Mouse (Mus musculus) thymus, postnatal 10 days (tissue): ENCODE measurements around the gene Srrm2.
"Not testable (repeated sequence)": the region's sequence is repeated elsewhere in the genome, so short reads cannot be mapped to it uniquely, and the experiment has no call there.

Experiments used
- DNase-seq, 2 experiments: peaks; one replicate each; pipeline ENCODE4 v3.0.0; 2021; ENCODE audit warnings: low spot score in 2 of 2

The Srrm2 gene

DNA sequence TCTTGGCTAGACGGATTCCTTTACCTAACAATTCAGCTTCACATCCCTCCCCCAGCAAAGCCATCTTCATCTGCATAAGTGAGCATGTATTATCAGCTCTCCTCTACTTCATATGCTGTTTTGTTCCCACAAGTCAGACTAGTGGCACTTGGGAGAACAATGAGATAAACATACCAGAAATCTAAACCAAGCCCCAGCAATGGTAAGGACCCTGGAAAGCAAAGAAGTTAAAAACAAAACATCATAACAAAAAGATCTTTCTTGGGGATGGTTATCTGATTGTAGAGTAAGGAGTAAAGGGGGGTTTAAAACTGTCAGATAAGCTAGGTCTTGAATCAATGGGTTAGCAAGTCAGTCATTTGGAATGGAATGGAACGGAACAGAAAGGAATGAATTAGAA, 19.8 kb upstream of the Srrm2 start:
- no peak for DNase-seq

DNA sequence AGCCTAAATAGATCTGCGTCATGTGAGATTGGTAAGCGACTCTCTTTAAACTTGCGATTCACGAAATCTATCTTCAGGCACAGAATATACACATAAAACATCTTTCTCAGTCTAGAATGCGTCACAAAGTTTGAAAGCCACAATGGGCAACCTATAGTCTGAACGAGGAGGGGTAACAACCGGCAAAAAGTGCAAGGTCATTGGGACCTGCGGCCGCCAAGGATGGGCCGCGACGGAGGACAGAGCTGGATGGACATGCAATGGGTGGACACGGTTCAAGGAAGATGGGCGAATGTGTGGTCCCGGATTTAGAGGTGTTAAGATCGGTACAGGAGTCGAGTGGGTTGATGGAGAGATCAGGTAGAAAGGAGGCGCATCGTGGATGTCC, 19.4 kb upstream of the Srrm2 start:
- no peak for DNase-seq

DNA sequence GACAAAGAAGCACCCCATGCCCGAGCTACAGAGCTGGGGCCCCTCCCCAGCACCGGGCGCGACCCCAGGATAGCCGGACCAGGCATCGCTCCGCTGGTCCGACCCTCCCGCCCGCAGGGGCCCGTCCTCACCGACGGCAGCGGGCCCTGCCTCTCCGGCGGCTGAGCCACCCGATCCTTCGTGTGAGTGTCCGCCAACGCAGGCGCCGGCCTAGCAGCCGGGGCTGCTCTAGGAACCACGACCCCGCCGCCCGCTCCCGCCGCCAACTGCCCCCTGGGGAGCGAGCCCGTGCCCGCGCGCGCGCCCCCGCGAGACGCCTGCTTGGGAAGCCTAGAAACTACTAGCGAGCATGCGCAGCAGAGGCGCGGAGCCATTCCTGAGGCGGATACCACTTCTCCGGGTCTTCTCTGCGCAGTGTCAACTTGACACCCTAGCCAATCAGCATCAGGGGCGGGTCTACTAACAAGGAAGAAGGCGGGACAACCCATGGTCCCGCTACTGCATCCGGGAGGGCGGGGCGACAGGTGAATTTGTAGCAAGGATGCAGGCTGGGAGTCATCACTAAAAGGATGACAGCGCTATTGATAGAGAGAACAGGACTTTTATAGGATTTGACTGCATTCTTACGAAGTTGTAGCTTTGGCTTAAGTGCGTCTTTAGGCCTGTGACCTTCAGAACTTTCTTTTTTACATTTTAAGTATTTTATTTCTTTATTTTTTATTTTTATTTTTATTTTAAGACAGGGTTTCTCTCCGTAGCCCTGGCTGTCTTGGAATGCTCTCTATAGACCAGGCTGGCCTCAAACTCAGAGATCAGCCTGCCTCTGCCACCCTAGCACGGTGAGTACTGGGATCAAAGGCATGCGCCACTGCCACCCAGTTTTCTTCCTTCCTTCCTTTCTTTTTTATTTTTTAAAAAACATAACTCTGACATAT, 18.8 kb upstream of the Srrm2 start, which contains the start of gene Flywch1:
TSS of gene Flywch1 (minus strand) at position 319 of the 935 bp plus-strand sequence.
- DNase-seq = peak; percentile 96 to 98

DNA sequence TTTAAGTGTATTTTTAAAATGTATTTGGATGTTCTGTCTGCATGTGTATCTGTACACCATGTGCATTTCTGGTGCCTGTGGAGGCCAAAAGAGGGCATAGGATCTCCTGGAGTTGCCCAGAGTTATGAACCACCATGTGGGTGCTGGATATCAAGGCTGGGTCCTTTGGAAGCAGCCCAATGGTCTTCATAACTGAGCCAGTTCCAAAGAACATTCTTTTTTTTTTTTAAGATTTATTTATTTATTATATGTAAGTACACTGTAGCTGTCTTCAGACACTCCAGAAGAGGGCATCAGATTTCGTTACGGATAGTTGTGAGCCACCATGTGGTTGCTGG, 18.1 kb upstream of the Srrm2 start:
- not testable (repeated sequence) for DNase-seq

DNA sequence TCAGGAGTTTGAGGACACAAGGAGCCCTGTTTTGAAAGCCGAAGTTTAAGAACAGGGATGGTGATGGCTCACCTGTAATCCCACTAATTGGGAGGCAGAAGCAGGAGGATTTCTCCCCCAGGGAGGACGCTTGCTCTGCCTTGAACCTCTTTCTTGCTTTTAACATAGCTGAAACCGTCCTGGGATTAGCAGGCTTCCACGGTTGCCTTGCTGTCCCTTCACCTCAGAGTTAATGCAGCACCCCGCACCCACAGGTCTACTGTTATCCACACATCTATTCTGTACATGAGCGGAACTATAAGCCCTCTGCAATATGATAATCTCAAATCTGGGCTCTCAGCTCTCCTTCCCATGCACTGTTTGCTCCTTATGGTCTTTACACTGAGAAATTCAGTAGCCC, 16.7 kb upstream of the Srrm2 start:
- DNase-seq = no peak

DNA sequence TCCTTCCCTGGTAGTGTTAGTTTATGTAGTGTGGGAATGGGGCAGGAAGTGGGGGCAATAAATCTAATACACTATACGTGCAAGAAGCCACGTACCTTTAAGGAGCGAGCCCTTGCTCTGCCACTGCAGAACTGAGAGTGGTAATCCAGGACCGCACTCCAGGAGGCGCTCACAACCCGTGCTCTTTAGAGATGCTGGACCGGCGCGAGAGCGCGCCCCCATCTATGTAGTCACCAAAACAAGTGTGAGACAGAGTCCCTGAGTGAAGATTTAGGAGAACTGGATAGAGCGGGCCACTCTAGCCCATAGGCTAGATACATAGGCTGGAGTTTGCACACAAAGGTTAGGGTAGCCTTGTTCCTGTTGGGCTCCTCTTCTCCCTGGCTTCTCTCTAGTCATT, 16.2 kb upstream of the Srrm2 start:
- peak; percentile 72 to 86 for DNase-seq

DNA sequence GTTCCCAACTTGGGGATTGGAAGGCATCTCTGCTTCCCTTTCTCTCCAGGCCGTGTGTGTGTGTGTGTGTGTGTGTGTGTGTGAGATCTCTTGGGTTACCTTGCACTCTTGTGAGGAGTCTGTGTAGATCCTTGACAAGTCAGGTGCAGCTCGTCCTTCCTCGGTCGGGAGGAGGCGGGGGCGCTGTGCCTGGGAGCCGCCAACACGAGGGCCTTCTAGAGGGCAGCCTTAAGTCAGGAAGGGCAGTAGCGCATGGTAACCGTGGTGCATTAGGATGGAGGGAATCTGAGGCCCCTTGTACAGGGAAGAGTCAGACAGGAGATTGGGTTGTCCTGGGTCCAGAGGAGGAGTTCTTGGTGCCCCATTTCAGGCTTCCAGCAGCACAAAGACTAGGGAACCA, 14.1 kb upstream of the Srrm2 start:
- no peak for DNase-seq

DNA sequence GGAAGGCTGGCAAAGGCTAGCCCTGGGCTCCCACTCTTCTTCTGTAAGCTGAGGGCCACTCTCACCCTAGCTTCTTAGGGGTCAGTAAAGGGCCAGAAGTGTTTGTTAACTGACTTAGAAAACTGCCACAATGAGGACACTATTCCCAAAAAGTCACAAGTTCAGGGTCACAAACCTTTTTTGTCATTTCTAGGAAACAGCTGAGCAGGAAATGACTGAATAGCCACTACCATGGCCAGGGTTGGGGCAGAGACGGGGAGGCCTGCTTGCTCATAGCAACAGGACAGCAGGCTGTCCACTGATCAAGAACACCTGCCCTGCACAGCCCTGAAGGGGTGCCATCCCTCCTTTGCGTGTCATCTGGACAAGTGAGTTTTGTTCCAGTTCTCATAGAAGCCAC, 13.2 kb upstream of the Srrm2 start:
- no peak for DNase-seq

DNA sequence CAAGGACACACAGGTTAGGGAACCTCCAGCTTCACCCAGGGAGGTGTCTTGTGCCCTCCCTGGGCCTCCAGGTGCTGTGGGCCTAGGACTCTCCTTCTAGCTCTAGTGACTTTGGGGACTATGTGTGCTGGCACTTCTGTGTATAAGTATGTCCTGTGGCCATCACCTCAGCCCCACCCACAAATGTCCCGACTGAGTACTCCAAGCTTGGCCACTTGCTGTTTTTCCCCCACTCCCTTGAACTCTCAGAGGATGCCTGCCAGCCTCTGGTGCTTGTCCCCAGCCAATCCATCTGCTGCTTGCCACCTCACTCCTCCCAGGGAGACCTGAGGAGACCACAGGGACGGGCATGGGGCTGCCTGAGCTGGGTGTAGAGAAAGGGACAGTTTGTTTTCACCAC, 11.9 kb upstream of the Srrm2 start:
- no peak for DNase-seq

DNA sequence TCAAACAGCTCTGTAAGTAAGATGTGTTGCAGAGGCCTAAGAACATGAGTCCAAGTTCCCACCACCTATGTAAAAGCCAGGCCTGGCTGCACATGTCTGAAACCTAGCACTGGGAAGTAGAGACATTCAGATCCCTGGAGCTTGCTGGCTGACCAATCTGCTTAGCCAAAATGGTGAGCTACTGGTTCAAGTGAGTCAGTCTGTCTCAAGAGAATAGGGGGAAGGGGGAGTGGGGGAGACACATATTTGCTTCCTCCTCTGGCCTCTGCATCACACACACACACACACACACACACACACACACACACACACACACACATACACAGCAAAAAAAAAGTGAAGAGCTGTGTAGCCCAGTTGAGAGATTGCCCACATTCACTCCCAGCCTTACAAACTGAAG, 7.0 kb upstream of the Srrm2 start:
- no peak for DNase-seq

DNA sequence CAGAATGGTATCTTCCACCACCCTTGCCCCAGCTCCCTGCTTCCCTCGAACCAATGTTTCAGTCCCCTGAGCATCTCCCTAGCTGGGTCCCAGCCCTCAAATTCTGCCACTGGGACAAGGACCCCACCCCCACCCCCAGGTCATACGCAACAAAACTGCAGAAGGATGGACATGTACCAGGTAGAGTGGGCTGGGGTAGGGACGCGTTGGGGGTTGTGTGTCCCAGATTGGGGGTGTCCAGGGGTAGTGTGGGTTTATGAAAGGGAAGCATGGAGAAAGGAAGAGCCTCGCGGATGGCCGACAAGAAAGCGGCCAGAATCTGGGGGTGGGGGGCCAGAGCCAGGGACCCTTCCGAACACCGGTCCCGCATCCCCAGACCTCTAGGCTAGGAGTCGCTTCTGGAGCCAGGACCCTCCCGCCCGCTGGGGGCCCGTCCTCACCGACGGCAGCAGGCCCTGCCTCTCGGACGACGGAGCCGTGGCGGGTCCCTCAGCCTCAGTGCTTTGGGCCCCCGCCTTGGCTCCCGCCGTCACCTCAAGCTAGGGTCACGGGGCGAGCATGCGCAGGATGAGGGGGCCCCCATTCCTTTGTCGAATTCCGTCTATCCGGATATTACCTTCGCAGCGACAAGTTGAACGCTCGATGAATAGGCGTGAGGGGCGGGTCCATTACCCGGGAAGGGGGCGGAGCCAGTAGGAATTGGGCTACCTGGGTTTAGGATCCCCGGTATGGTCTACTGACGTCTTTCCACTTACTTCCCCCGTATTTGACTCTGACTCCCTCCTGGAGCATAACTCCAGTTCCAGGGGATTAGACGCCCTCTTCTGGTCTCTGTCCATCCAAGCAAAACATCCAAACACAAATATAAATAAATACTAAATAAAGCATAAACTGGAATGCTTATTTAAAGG, 4.5 kb upstream of the Srrm2 start, which contains the start of gene Flywch2:
TSS of gene Flywch2 (minus strand) at position 521 of the 911 bp plus-strand sequence.
- DNase-seq = peak; percentile 57 to 64

DNA sequence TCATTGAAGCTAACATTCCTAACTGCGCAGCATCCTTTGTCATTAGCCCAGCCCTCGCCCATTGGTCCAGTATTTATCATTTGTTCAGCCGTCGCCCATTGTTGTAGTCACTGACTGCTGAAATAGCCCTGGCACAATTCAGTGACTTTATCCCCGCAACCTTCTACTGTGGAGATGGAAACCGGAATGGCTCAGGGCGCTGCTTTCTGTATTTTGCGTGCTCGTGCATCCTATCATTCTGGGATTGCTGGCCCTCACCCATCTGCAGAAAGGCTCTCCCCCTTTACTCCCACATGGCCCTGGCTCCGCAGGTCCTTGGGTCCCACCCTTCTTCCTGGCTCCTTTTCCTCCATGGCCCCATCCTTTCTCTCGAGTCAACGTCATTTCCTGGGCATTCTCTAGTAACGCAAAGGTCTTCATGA, 3.8 kb upstream of the Srrm2 start:
- DNase-seq = no peak

DNA sequence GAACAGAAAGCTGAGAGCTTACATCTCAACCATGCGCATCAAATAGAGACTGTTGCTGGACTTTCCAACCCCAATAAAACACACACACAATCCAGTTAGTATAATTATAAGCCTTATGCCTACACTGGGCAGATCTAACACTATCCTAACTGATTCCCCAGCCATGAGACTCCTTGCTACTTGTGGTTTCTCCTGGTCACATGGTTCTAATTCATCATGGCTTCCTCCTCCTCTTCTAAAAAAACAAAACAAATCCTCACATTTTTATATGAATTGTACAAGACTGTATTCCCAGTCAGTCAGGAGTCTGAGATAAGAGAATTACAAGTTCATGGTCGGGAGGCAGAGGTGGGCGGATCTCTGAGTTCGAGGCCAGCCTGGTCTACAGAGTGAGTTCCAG, 1.4 kb upstream of the Srrm2 start:
- no peak for DNase-seq

DNA sequence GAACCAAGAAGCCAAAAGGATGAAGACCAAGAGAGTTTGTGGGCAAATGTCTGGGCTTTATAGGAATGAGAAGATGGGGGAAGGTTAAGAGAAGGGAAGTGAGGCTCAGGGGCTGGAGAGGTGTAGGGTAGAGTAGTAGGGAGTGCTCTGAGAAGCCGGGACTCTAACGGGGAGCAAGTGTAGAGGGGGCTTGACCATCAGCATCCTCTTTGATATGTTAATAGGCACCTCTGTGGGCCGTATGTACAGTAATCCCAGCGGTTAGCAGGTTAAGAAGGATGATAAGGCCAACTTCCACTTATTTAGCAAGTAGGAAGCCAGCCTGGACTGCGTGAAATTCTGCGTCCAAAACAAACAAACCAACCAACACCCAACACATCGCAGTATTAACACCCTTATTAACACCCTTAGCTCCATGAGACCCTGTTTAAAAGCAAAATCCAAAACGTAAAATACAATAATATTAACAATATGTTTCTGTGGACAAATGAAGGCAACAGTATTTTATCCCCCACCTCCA, 523 bp upstream of the Srrm2 start:
- no peak for DNase-seq

DNA sequence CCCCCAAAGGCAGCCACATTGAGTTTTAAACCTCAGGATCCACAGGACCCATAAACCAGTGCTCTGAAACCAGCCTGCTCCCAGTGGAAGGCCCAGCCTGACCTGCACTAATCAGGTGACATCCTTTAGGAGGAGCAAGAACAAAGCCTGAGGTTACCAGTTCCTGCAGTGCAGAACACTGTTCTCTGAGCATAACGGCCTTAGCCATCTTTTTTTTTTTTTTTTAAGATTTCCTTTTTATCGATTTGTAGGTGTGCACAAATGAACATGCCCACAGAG, 686 bp downstream of the Srrm2 start:
- no peak for DNase-seq

DNA sequence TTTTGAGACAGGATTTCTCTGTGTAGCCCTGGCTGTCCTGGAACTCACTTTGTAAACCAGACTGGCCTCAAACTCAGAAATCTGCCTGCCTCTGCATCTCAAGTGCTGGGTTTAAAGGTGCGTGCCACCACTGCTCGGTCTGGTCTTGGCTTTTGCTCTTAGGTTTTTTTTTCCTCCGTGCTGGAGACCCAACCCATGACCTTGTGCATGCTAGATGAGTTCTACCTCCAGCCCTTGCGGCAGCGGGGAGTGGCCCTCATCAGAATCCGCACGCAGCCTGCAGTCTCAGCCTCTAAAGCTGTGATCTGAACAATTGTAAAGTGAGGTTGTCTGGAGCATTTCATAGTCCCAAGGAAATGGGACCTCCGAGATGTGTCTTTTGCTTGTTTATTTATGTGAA, 5.0 kb downstream of the Srrm2 start:
- no peak for DNase-seq

DNA sequence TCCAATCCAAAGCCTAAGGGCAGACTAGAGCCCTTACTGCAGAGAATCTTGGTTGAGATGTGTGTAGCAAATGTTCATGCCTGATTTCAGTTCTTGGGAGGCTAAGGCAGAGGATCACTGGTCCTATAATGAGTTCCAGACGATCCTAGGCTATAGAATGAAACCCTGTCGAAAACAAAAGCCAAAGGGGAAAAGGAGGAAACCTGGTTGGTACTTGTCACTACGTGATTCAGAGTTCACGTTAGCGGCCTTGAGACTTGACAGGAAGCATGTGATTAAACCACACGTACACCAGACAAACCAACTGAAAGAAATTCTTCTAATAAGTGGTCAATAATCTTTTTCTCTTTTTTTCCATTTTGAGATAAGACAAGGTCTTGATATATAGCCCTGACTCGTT, 7.0 kb downstream of the Srrm2 start:
- no peak for DNase-seq

DNA sequence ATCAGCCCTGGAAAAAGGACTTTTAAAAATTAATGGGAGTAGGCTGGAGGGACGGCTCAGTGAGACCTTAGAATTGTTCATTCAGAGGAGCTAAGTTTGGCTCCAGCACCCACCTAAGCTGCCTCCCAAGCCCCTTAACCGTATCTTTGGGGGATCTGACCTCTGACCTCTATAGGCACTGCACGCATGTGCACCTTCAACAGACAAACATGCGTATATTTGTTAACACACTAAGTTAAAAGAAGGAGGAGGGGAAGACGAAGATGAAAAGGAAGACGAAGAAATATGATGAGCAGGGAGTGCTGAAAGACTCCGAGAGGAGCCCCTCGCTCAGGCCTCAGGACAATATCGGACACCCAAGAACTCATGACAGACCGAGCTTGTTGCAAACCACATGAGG, 11.3 kb downstream of the Srrm2 start:
- no peak for DNase-seq

DNA sequence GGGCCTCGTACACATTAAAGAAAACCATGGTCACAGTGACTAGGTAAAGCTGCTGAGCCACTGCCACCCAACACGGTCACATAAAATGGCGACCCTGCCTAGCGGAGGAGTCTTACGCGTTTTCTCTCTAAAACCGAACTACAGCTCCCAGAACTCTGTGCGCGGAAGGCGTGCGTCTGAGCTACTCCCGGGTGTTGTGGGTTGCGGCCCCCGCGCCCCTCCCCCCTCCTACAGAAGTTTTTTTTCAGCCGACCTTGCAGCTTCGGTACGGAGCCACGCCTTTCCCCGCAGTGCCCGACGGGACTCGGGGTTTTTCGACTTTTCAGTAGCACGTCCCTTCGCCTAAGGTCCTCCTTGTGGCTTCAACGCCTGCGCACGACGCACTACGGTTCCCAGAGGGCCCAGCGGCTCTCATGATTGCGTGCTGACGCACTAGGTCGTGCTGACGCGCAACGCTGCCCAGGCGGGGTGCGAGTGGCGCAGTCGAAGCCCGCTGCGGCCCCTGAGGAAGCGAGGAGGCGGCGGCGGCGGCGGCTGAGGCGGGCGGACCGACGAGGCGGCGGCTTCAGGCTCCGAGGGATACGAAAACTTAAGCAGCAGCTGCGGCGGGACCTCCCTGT, 12.5 kb downstream of the Srrm2 start:
- peak; percentile 94 to 99 for DNase-seq

DNA sequence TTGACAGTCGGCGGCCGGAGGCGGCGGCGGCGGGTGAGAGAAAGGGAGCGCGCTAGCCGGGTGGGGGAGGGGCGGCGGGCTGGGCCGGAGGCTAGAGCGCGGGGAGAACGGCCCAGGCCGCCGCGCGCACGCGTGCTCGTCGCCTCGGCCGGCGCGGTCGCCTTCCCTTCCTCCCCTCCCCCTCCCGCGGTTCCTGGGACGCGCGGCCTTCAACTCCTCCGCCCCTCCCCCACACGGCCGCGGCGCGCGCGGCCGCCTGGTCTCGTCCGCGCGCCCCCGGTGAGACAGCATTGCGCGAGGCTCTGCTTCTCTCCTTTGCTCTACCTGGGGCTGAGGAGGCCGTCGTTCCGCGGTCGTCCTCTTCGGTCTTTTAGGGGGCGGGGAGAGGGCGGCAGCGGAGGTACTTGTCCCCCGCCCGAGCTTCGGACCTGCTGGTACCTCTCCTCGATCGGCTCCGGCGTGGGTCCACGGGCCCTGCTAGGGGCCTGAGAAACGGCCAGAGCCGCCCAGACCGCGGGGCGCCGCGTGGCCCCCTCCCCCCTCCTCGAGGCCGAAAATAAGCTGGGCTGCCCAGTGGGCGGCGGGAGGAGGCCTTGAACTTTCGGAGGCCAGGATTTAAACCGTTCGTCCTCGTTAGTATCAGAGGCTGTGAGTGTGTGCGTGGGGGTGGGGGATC, 13.2 kb downstream of the Srrm2 start:
- peak; percentile 69 to 84 for DNase-seq

DNA sequence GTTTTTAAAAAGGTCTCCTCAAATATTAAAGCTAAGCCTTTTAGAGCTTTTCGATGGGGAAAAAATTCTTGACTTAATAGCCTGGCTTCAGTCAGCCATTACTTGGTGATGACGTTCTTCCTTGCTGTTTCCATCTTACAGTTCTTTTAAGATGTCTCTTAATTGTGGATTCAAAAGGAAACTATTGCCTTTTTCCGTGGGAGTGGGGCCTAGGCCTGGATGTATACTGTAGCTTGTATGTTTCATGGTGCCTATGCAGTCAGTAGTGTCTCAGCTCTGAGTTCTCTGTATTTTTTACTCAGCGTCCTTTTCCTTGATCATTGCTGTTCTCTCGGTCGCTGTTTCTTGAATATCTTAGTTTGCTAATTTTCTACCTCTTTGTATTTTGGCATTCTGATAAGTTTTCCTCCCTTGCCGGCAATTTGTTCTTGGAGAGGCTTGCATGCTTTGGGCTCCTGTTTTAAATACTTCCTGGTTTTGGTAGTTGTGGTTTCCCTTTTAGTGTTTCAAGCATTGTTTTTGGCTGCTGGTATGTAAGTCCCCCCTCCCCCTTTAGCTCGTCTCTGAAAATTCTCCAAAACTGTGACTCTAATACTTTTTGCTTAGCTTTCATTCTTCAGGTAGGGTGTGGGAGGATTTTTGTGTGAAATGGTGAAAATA, 14.2 kb downstream of the Srrm2 start:
- no peak for DNase-seq
